Mouse (Mus musculus) bone marrow, adult 2 months (tissue): ENCODE measurements around the gene Ablim1.

Source experiments
- CTCF ChIP-seq: fragments of 200-500 bp; IDR thresholded peaks from 2 replicates; pipeline ENCODE4 v1.5.1; 2011; ENCODE audit warnings: low read length, control low read depth; ENCODE audit not compliant: control insufficient read depth, insufficient read depth
- POLR2A ChIP-seq: fragments of 200-500 bp; IDR thresholded peaks from 2 replicates; pipeline ENCODE4 v1.6.1; 2011; ENCODE audit warnings: low read depth, mild to moderate bottlenecking, control low read depth, low read length, borderline replicate concordance; ENCODE audit not compliant: control insufficient read depth

GRCm38 (mm10) chr19:57304666-57305065 is 10.1 kb downstream of the Ablim1 start:
- no peak for TF ChIP-seq CTCF
- no peak for TF ChIP-seq POLR2A
